Mouse (Mus musculus) thymus, postnatal 36 days (tissue): ENCODE measurements at regions not wholly inside any gene's neighbourhood (a gene's known extent, or its start where the extent isn't known, plus 50 kb on each side); places are given as distances from the start of the nearest gene placed in this dataset.

ENCODE experiments used
- DNase-seq, 2 experiments: peaks; one replicate each; pipeline ENCODE4 v3.0.0; 2022; ENCODE audit warnings: mixed read lengths in 2 of 2

DNA sequence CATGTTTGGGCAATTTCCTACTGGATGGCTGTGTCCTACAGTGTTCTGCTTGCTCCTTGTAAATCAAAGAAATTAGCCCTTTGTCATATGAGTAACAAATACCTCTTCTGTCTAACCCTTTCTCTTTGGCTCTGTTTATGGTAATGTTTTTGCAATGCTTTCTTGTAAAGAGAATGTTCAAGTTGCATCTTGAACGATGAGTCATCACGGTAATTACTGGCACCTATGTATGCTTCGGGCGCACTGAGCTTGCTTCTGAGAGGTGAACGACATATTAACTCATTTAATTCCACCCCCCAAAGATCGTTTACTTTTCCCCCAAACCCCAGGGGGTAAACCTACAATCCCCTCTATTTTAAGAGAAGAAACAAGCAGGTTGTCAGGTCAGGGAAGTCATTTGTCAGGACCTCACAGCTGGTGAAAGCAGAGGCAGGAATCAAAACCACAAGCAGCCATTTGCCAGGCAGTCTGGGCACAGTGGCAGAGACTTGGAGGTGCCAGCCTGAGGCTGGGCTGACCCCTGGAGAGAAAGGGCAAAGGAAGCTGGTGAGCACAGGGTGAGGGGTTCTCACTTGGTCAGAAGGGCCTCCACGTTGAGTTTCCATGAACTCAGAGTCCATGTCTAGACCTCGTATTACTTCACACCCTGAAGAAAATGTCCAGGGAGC is 87.6 kb upstream of the Atp1a1 start:
- no peak for DNase-seq

DNA sequence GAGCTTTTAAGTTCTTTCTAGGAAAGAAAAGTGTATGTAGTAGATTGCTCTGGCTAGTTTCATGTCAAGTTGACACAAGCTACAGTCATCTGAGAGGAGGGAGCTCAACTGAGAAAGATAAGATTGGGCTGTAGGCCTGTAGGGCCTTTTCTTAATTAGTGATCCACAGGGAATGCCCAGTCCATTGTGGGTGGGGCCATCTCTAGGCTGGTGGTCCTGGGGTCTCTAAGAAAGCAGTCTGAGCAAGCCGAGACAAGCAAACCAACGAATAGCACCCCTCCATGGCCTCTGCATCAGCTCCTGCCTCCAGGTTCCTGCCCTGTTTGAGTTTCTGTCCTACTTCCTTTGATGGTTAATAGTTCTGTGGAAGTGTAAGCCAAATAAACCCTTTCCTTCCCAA is 86.3 kb upstream of the Atp1a1 start:
- no peak for DNase-seq

DNA sequence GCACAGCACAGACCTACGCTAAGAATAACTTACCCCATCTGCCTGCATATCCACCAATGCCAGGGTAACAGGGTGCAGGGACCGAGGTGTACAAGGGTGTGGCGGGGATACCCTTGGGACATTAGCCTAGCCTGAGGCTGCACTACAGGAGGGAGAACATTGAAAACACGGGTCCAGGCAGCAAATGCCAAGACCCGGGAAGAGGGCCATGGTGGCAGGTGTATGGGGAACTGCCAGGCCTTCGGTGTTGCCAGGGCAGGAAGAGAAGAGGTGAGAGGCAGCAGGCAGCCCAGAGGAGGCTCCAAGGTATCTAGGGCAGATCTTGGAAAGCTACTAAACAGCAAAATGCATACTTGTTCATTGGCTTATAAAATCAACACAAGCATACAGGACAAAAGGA is 85.7 kb upstream of the Atp1a1 start:
- DNase-seq, result no peak

DNA sequence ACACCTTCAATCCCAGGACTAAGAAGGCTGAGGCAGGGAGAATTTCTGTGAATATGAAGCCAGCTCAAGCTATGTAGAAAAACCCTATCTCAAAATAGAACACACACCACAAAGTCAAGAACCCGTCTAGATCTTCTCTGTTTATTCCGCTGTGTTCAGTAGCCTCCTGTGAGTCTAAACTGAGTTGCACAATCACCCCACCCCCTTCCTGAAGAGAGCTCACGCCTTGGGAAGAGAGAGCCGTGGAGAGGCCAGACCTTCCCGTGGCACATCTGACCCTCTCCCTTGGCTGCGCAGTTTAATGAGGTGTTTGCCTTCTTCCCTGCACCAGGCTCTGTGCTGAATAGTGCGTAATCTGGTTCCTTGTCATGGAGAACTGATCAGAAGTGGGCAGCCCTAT is 80.7 kb upstream of the Atp1a1 start:
- no peak for DNase-seq

DNA sequence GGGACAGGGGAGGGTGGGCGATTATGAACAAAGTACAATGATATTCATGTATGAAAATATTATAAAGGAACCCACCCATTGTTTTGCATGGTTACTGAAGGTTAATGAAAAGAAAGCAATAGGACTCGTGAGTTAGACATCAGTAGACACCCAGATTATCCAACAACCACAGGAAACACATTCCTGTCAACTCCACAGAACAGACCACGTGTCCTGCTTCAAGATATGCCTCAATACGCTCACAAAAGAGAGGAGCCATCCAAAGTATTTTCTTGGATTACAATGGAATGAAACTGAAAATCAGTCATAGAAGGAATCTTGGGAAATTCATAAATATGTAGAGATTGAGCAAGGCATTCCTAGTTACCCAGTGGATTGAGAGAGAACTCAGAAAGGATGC is 68.5 kb upstream of the Atp1a1 start:
- DNase-seq, result no peak

DNA sequence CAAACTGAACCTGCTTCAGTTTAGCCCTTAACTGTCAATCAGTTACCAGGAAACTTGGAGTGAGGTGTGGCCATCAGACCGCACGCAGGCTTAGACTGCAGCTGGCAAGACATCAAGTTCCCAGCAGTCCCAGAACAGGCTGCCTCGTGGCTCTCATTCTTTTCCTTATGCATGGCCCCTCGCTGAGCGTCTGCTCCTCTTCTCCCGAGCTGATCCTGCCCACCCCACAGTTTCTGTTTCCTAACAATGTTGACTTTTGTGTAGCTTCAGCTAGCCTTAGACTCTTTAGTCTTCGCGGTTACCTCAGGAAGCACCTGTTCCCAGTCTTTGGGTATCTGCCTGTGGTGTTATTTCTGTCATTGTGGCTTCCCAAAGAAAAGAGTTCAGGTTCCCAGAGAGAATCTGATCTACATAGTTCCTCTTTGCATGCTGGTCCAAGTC is 66.1 kb upstream of the Atp1a1 start:
- DNase-seq, result peak; percentile 21 to 35

DNA sequence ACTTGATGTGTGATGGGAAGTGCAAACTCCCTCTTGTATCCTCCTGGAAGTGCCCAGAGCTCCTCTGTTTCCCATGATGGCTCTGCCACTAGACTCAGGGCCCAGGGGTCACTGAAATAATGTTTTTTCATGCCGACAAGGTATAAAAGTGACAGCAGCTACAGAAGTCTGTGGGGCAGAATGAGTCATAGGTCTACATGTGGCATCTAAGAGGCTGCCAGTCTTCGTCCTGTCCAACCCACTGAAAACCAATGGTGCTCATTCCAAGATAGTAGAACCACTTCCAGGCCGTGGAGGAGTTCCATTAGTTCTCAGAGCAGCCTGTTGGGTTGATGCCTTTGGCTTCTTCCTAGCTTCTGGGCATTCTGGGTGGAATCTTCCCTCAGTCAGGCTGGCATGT is 65.3 kb upstream of the Atp1a1 start:
- no peak for DNase-seq

DNA sequence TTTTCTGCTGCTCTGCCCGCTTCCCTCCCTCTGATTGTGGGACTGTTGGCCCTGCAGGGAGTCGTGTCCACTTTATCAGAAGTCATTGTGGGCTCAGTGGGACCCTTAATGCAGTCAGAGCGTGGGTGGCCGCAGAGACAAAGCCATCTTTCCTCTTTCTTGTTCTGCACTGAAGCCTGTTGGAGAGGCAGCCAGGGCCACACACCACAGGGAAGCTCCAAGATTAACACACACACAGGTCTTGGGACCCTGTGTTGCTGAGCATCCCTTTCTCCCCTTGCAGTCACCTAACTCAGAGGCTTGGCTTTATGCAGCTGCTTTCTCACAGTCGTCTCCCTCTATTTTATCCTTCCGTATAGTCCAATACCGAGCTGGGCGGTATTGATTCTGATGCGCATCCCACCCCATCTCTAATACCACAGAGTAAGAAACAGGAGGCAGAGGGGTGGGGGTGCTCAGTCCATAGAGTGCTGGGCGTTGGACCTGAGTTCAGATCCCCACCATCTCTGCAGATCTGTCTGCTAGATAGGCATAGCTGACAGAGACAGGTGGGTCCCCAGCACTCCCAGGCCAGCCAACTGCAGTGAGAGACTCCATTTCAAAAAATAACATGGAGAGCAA is 63.4 kb upstream of the Atp1a1 start:
- DNase-seq, result no peak

DNA sequence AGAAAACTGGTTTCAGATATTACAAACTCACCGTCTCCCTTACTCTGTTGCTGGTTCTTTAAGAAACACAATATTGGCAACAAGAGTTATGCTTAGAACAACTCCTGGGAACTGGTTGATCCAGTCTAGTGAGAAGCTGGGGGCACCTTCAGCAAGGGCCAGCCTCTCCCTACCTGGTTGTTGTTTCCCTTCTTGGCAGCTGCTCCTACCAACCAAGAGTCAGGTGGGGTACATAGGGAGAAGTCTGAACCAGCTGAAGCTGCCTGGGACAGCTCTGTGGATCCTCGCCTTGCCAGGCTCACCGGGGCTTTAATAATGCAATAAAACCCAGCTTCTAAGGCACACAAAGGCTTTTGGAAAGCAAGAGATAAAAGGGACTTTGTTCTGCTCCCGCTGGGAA is 62.7 kb upstream of the Atp1a1 start:
- DNase-seq, result no peak

DNA sequence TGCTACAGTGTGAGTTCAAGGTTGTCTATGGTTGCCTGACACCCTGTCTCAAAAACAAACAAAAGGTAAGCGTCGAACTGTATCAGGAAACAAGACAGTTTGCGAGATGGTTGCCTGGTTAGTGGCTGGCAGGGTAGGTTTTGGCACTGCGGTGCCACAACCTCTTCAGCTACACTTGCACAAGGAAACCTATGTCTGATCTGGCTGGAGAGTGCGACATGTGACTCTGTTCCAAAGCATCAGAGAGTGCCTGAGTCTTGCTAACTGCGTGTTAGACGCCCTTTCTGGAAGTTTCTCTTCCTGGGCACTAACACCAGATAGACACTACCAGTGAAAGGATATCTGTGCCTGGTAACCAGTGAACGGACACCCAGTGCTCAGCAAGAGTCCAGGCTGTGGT is 62.1 kb upstream of the Atp1a1 start:
- no peak for DNase-seq

DNA sequence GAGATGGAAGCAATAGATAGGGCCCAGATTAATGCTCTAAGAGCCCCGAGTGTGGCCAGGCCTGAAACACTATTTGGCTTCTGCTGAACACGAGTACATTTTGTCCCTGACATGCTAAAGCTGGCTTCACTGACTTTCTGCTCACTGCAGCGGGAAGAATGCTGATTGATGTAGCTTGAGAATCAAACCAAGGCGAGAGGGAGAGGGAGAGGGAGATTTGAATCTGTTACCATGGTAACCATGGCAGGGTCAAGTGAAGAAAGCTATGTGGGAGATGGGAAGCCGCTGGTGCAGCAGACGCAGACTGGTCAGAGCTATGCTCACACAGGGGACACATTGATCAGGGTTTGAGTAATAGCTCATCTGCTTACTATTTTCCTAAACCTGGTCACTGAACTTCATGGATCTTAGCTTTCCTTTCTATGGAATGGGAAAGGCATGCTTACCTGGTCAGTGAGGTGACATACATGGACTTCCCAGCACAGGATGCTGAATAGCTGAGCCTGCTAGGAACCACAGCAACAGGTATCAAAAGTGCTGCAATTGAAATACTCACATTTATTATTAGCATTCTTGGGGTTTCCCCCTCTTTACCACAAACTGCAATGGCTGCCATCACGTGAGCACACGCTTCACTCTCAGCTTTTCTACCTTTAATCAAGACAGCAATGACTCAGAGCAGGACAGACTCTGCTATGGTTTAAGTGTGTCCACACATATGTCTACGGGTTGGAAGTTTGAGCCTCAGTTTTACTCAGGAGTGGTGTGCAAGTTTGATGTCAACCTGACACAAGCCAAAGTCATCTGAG is 56.9 kb upstream of the Atp1a1 start:
- DNase-seq, result no peak

DNA sequence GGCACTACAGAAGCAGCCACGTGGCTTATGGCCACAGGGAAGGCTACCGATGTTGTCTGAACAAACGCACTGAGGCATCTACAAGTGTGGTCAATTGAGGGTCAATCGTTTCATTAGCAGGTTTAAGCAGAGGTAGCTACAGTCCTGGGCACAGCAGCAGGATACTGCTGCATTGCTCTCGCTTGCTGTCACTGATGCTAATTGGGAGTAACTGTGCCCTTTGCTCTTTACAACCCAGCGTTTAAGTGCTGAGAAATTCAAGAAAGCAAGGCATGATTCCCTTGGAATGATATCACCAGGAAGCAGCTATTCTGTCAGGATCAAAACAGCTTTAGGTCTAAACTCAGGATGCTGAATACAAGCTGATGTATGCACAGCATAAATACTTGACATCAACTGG is 56.2 kb upstream of the Atp1a1 start:
- no peak for DNase-seq

DNA sequence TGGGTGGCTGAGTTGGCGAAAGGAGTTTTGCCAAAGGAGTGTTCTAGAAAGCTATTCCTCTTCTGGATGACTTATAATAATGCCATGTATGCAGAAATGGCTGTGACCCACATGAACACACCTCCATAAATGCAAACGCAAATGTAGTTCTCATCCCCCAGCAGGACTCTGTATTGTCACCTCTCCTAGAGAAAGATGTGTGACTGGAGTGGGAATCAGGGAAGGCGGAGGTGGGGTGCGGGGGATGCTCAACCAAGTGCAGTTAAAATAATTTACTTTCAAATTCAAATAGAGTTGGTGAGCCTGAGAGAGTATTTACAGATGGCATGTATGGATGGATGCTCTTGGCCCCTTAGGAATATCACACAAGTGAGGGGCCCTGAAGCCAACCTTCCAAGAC is 55.7 kb upstream of the Atp1a1 start:
- DNase-seq, result no peak

DNA sequence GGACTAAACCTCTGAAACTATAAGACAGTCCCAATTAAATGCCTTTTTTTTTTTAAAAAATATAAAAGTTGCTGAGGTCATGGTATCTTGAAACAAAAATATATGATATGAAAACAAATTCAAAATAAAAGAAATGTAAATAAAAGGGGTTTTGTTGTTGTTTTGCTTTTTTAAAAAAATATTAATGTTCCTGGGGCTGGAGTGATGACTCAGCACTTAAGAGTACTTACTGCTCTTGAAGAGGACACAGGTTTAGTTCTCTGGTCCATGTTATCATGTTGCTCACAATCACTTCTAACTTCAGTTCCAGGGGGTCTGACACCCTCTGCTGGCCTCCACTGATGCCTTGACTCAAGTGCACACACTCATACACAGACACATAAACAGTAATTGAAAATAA is 53.5 kb upstream of the Atp1a1 start:
- no peak for DNase-seq

DNA sequence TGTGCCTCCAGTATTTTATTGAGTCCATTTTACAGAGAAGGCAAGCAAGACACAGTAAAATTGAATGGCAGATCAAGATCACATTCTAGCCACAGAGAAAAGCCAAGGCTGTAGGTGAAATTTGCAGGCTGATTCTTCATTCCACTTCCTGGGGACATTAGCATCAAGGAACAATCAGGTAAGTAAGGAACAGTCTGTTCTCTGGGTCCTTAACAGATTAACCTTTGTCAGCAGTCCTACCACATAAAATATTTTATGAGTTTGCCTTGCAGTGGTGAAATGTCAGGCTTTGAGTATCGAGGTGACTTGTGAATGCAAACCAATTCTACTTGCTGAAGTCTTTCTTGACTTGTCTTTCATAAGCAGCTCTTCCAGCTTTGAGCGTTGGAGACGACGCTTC is 50.2 kb upstream of the Atp1a1 start:
- no peak for DNase-seq
